Mouse (Mus musculus) forebrain, embryonic 12.5 days (tissue): ENCODE results near the gene Syn3. TPM values are rescaled to one million over a fixed set of nuclear protein-coding genes. Genes with fewer than 3 reads are reported as not detected.
"Not testable (repeated sequence)": the region's sequence is repeated elsewhere in the genome, so short reads cannot be mapped to it uniquely, and the experiment has no call there.

Source experiments
- ATAC-seq: fragments of 200-750 bp; cut with Nextera tagmentation; 2 replicates; pipeline ENCODE4 v1.8.0; 2017; ENCODE audit warnings: moderate TSS enrichment; ENCODE audit not compliant: low FRiP score
- H3K27ac ChIP-seq: fragments of 300-500 bp; sonication (generic); 2 replicates; pipeline ENCODE4 v1.5.1; 2016; ENCODE audit warnings: mild to moderate bottlenecking
- H3K27me3 ChIP-seq: fragments of 300-500 bp; sonication (generic); 2 replicates; pipeline ENCODE4 v1.6.1; 2016; ENCODE audit warnings: mild to moderate bottlenecking
- H3K36me3 ChIP-seq: fragments of 300-500 bp; sonication (generic); replicated peaks from 2 replicates; pipeline ENCODE4 v1.6.1; 2016; ENCODE audit warnings: mild to moderate bottlenecking
- H3K4me1 ChIP-seq: fragments of 300-500 bp; sonication (generic); 2 replicates; pipeline ENCODE4 v1.6.1; 2016
- H3K4me2 ChIP-seq: fragments of 300-500 bp; sonication (generic); 2 replicates; pipeline ENCODE4 v1.6.1; 2016; ENCODE audit warnings: mild to moderate bottlenecking, moderate library complexity
- H3K4me3 ChIP-seq: fragments of 300-500 bp; sonication (generic); replicated peaks from 2 replicates; pipeline ENCODE4 v1.5.1; 2016; ENCODE audit warnings: mild to moderate bottlenecking
- H3K9ac ChIP-seq: fragments of 300-500 bp; sonication (generic); 2 replicates; pipeline ENCODE4 v1.6.1; 2016; ENCODE audit warnings: mild to moderate bottlenecking
- H3K9me3 ChIP-seq: fragments of 300-500 bp; sonication (generic); 2 replicates; pipeline ENCODE4 v1.6.1; 2016
- whole genome bisulfite sequencing: fragments of 180-500 bp; shearing (Covaris S2); methylation state at CpG from one replicate; pipeline ENCODE4 v1.1.7; 2016; 5-methylcytosine and 5-hydroxymethylcytosine counted together
- polyA plus RNA-seq: library from polyadenylated mRNA; unstranded; fragments of >200 nt; fragmentation: Nextera tagmentation; extraction: Ambion mirVana; gene quantifications from 2 replicates; pipeline ENCODE4 v1.2.1, GENCODE M21; 2016

Gene Syn3
- polyA plus RNA-seq, 1 experiment from 2014 or later = 9.2 TPM

DNA sequence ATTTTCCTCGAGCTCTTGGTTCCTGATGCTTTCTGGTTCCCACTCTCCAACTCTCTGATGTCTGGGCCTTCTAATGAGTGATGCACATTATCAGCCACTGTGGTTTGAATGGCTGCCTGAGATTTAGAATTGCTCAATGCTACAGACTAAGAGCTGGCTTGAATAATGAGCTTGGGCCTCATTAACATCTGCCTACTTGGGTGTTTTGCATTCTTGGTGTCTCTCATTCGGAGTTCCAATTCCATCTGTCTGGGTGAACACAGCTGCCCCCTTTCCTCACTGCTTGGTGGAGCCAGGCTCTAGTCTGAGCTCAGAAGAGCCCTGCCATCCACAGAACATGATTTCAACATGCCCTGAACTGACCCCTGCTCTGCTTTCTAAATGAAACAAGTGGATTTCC, 108.8 kb downstream of the Syn3 start:
- H3K4me2 ChIP-seq = no peak overlapping the region
- H3K9me3 ChIP-seq = no peaks in the 10 kb centered on the region
- H3K4me3 ChIP-seq = no peak overlapping the region
- no peaks in the 10 kb centered on the region for H3K27me3 ChIP-seq
- H3K27ac ChIP-seq = peak overlapping the region; percentile 50
- 19% methylated on average over 2 of the region's 2 CpGs for WGBS
- peaks cover 17% of the 10 kb centered on the region for H3K4me1 ChIP-seq
- no peaks in the 10 kb centered on the region for H3K36me3 ChIP-seq
- H3K9ac ChIP-seq = no peak overlapping the region
- ATAC-seq = peak; percentile 71; the same call in 1 of the 2 replicates

DNA sequence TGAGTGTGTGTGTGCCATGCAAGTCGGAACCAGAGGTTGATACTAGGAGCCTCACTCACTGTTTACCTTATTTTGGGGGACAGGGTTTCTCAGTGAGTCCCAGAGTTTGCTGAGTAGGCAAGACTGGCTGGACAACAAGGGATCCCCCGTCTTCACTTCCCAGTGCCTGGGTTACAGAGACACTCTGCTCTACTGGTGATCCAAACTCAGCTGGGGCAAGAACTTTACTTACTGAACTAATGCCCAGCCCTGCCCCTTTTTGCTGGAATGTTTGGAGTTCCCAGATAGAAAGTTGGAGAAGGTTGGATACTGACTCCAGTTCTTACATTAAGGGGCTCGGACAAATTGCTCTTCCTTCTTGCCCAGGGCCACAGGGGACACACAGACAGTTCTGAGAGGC, 109.3 kb downstream of the Syn3 start:
- no peak overlapping the region for H3K4me2 ChIP-seq
- no peak for ATAC-seq
- H3K36me3 ChIP-seq = no peaks in the 10 kb centered on the region
- H3K9me3 ChIP-seq = no peaks in the 10 kb centered on the region
- peaks cover 17% of the 10 kb centered on the region for H3K4me1 ChIP-seq
- 86% methylated on average over 3 of the region's 3 CpGs for WGBS
- H3K27me3 ChIP-seq = no peaks in the 10 kb centered on the region
- H3K4me3 ChIP-seq = no peak overlapping the region
- 0 out of 2 replicates have a peak overlapping the region, but pooled peaks have one; percentile 50 for H3K27ac ChIP-seq
- no peak overlapping the region for H3K9ac ChIP-seq

DNA sequence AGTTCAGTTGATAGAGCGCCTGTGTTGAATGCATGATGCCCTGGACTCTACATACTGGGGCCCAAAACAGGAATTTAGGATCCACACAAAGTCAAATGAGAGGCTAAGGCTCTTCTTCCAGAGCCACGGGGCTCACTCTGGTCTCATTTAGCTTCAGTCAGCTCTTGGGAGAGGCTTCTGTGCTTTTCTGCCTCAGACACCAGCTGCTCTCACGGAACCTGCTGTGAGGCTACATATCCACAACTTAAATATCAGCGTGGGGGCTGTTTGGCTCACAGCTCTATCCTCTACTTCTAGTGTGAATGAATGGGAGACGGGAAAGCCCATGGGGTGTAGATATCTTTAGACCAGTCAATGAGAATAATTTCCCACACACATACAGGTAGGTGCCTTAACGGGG, 109.9 kb downstream of the Syn3 start:
- peaks cover 17% of the 10 kb centered on the region for H3K4me1 ChIP-seq
- H3K9me3 ChIP-seq = no peaks in the 10 kb centered on the region
- H3K9ac ChIP-seq = no peak overlapping the region
- WGBS = 79% methylated on average over 6 of the region's 6 CpGs
- H3K36me3 ChIP-seq = no peaks in the 10 kb centered on the region
- no peak overlapping the region for H3K4me2 ChIP-seq
- no peak overlapping the region for H3K27ac ChIP-seq
- no peak overlapping the region for H3K4me3 ChIP-seq
- H3K27me3 ChIP-seq = no peaks in the 10 kb centered on the region
- no peak for ATAC-seq

DNA sequence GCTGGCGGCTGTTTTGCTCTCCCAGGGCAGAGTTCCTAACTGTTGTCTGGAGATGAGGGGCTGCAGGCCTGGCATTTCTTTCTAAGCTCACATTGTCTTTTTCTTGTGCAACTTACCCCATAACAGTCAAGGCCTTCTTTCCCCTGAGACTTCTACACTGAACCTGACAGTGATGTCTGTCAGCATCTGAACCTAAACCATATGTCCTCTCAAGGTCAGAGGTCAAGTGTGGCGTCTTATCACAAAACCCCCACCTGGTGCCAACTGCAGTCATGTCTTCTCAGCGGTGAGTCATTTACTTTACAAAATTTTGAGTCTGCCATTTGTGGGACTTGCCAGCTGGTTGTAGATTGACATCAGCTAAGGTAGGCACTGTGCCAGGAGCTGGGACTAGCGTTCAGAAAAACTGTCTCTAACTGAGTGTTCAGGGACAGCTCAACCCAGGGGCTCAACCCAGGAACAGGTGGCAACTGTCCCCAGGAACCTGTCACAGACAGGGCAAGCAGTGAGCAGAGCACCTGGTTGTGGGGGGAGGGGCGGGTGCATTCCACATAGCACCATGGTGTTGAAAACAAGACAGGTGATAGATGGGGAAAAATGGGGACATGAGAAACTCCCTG, 110.8 kb downstream of the Syn3 start:
- Histone ChIP-seq H3K36me3 (no peaks in the 10 kb centered on the region), H3K4me2 (no peak overlapping the region), H3K9ac (no peak overlapping the region), H3K4me1 (peaks cover 17% of the 10 kb centered on the region), H3K27me3 (no peaks in the 10 kb centered on the region), H3K27ac (no peak overlapping the region), H3K4me3 (no peak overlapping the region), H3K9me3 (no peaks in the 10 kb centered on the region)
- WGBS = 84% methylated on average over 5 of the region's 5 CpGs
- no peak for ATAC-seq

DNA sequence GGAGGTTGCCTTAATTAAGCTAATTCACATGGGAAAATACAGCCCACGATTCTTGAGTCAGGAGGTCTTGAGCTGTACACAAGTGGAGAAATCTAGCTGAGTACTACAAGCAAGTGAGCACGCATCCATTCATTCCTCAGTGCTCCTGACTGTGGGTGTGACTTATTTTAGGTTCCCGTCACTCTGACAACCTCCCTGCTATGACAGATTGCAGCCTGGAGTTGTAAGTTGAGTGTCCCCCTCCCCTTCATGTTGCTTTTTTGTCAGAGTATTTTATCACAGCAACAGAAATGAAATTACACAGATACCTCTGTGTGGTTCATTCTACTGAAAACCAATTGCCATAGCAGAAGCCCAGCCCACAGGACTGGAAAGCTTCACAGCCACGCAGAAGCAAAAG, 112.5 kb downstream of the Syn3 start:
- no peak for ATAC-seq
- no peaks in the 10 kb centered on the region for H3K27me3 ChIP-seq
- H3K9ac ChIP-seq = no peak overlapping the region
- H3K9me3 ChIP-seq = no peaks in the 10 kb centered on the region
- no peak overlapping the region for H3K4me3 ChIP-seq
- H3K27ac ChIP-seq = no peak overlapping the region
- peaks cover 17% of the 10 kb centered on the region for H3K4me1 ChIP-seq
- no peaks in the 10 kb centered on the region for H3K36me3 ChIP-seq
- WGBS = 76% methylated on average over 4 of the region's 4 CpGs
- no peak overlapping the region for H3K4me2 ChIP-seq

GRCm38 (mm10) chr10:86385656-86386055, 113.0 kb downstream of the Syn3 start:
- H3K9ac ChIP-seq = no peak overlapping the region
- H3K36me3 ChIP-seq = no peaks in the 10 kb centered on the region
- H3K4me1 ChIP-seq = peaks cover 17% of the 10 kb centered on the region
- H3K9me3 ChIP-seq = no peaks in the 10 kb centered on the region
- no peak overlapping the region for H3K27ac ChIP-seq
- H3K27me3 ChIP-seq = no peaks in the 10 kb centered on the region
- ATAC-seq = no peak
- H3K4me2 ChIP-seq = no peak overlapping the region
- no peak overlapping the region for H3K4me3 ChIP-seq
- 80% methylated on average over 4 of the region's 4 CpGs for WGBS

- no peak for ATAC-seq
- 90% methylated on average over 2 of the region's 2 CpGs for WGBS
Observed at GRCm38 (mm10) chr10:86384655-86385054, 114.0 kb downstream of the Syn3 start.

DNA sequence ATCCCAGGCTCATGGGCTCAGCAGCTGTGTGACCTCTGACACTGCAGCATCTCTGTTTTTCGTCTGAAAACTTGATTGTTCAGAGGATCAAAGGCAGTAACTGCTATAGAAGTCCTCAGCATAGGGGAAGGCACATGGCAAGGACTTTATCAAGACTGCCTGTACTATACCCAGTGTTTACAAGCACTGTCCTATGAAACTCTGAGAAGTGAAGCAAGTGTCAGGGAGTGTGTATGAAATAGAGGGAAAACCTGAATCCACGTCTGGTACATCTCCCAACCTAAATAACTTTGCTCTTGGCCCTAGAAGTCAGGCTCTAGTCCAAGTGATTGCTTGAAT, 116.8 kb downstream of the Syn3 start:
- Histone ChIP-seq H3K9ac (no peak overlapping the region), H3K27me3 (no peaks in the 10 kb centered on the region), H3K4me1 (no peaks in the 10 kb centered on the region), H3K9me3 (no peaks in the 10 kb centered on the region), H3K4me2 (no peak overlapping the region), H3K36me3 (no peaks in the 10 kb centered on the region), H3K27ac (no peak overlapping the region), H3K4me3 (no peak overlapping the region)
- WGBS = 48% methylated on average over 2 of the region's 2 CpGs
- no peak for ATAC-seq

More at GRCm38 (mm10) chr10:86384655-86385054, 114.0 kb downstream of the Syn3 start:
- H3K27me3 ChIP-seq = no peaks in the 10 kb centered on the region
- H3K36me3 ChIP-seq = no peaks in the 10 kb centered on the region
- H3K4me3 ChIP-seq = no peak overlapping the region
- peaks cover 9% of the 10 kb centered on the region; the same call in 1 of the 2 replicates for H3K4me1 ChIP-seq
- H3K9ac ChIP-seq = no peak overlapping the region
- no peak overlapping the region for H3K4me2 ChIP-seq
- no peaks in the 10 kb centered on the region for H3K9me3 ChIP-seq
- H3K27ac ChIP-seq = no peak overlapping the region

- Histone ChIP-seq H3K4me1 (no peaks in the 10 kb centered on the region), H3K27me3 (no peaks in the 10 kb centered on the region), H3K36me3 (no peaks in the 10 kb centered on the region), H3K27ac (no peak overlapping the region), H3K9ac (no peak overlapping the region), H3K4me2 (no peak overlapping the region), H3K9me3 (no peaks in the 10 kb centered on the region), H3K4me3 (no peak overlapping the region)
- WGBS = 79% methylated on average over 9 of the region's 9 CpGs
- no peak for ATAC-seq
Observed at GRCm38 (mm10) chr10:86381150-86381921, 117.4 kb downstream of the Syn3 start.

- no peaks in the 10 kb centered on the region for H3K9me3 ChIP-seq
- no peak overlapping the region for H3K27ac ChIP-seq
- 90% methylated on average over 2 of the region's 2 CpGs for WGBS
- H3K4me1 ChIP-seq = no peaks in the 10 kb centered on the region
- H3K27me3 ChIP-seq = no peaks in the 10 kb centered on the region
- no peak overlapping the region for H3K4me3 ChIP-seq
- ATAC-seq = no peak
- no peaks in the 10 kb centered on the region for H3K36me3 ChIP-seq
- H3K9ac ChIP-seq = no peak overlapping the region
- H3K4me2 ChIP-seq = no peak overlapping the region
Observed at GRCm38 (mm10) chr10:86380626-86381025, 118.1 kb downstream of the Syn3 start.

DNA sequence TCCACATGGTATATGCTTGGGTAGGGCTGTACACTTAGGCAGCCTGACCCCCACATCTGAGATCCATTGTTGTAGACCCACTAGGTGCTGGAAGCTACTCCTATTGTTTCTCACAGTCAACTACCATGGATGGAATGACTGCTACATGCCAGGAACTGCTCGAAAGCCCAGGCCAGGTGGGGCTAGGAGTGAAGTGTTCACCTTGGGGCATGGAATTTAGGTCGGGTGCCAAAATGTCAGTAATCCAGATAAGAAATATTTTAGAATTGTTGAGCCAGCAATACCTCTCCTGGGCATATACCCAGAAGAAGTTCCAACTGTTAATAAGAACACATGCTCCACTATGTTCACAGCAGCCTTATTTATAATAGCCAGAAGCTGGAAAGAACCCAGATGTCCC, 119.9 kb downstream of the Syn3 start:
- ATAC-seq, H3K27me3 ChIP-seq, H3K27ac ChIP-seq, H3K4me2 ChIP-seq, H3K36me3 ChIP-seq, H3K4me1 ChIP-seq, H3K4me3 ChIP-seq, H3K9ac ChIP-seq, H3K9me3 ChIP-seq: not testable (repeated sequence)
- WGBS = 84% methylated on average over 2 of the region's 2 CpGs

- Histone ChIP-seq H3K4me3 (no peak overlapping the region), H3K4me2 (no peak overlapping the region), H3K36me3 (no peaks in the 10 kb centered on the region), H3K9me3 (no peaks in the 10 kb centered on the region), H3K9ac (no peak overlapping the region), H3K4me1 (no peaks in the 10 kb centered on the region), H3K27ac (no peak overlapping the region), H3K27me3 (no peaks in the 10 kb centered on the region)
- peak; percentile 63; the same call in 1 of the 2 replicates for ATAC-seq
- 75% methylated on average over 8 of the region's 8 CpGs for WGBS
Observed at GRCm38 (mm10) chr10:86376392-86377185, 122.1 kb downstream of the Syn3 start.
